ENCODE assay signal across 14 mouse cellular contexts in the genomic region with DNA sequence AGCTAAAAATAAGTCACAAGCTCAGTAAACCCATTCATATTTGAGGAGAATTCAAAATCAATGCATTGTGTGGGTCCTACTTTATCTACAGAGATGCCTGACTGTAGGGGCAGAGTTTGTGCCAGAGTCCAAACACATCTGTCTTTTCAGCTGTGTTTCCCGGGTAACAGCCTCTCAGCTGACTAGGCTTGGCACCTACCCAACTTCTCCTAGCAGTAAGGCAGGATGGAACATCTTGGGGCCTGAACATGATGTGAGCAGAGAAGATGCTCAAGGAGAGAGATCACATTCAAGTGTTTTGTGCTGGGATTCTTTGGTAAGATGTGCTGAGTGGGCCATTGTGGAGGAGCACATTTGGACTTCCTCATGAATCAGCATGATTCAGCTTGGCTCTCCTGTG.
DNase-seq lines count a peak whose midpoint lies in the region; ATAC-seq and TF ChIP-seq lines count a peak whose summit lies in the region.
"Had no signal": no experiment of that assay in that cellular context is flagged by ENCODE, and none has a peak within 500 bp of the region (broad histone marks: within the 10 kb centered on the region; RNA-seq: fewer than 3 reads in every experiment).

No protein-coding gene starts in this region.

- peak; percentile 52 for DNase-seq in hindbrain, postnatal 0 days (ENCODE audit: low spot score)
- DNase-seq in hindbrain, embryonic 11.5 days (ENCODE audit: low spot score): no peak
- peak; percentile 59 for DNase-seq in midbrain, embryonic 14.5 days
- peak; percentile 13 for DNase-seq in left cerebral cortex, adult 11 months (ENCODE audit: low spot score)
- DNase-seq in right cerebral cortex, postnatal 4 days: peak; percentile 16
- no peak for DNase-seq in thymus, postnatal 10 days (ENCODE audit: low spot score in 2 of 2)
- DNase-seq in cerebellum, adult 9-11 months: no peak
- DNase-seq: gastrocnemius, postnatal 10 days; kidney, adult 18-20 months had no signal

- no peak overlapping the region for H3K27ac ChIP-seq in hindbrain, postnatal 0 days
- no peak overlapping the region for H3K27ac ChIP-seq in hindbrain, embryonic 11.5 days (ENCODE audit: low read depth, low read length)
- H3K27ac ChIP-seq in midbrain, embryonic 14.5 days (replicated peaks; ENCODE audit: low read depth, low read length): no peak overlapping the region
- H3K27ac ChIP-seq in midbrain, embryonic 16.5 days (ENCODE audit: low read length): no peak overlapping the region
- H3K27ac ChIP-seq: embryonic facial prominence, embryonic 12.5 days; macrophage; neural tube, embryonic 12.5 days had no signal

- WGBS in hindbrain, postnatal 0 days: 40% methylated on average over 1 of the region's 1 CpGs
- WGBS in hindbrain, embryonic 11.5 days: 89% methylated on average over 1 of the region's 1 CpGs
- 81% methylated on average over 1 of the region's 1 CpGs for WGBS in midbrain, embryonic 14.5 days
- WGBS in midbrain, embryonic 16.5 days: 85% methylated on average over 1 of the region's 1 CpGs

- no peak overlapping the region for H3K4me2 ChIP-seq in hindbrain, postnatal 0 days (ENCODE audit: low read depth, low read length)
- H3K4me2 ChIP-seq in hindbrain, embryonic 11.5 days (replicated peaks; ENCODE audit: low read depth, low read length): no peak overlapping the region
- no peak overlapping the region for H3K4me2 ChIP-seq in midbrain, embryonic 14.5 days (ENCODE audit: low read length)
- H3K4me2 ChIP-seq in midbrain, embryonic 16.5 days (ENCODE audit: low read length): no peak overlapping the region
- H3K4me2 ChIP-seq: embryonic facial prominence, embryonic 12.5 days; liver, embryonic 11.5 days; neural tube, embryonic 12.5 days had no signal

- 0 out of 2 replicates have a peak, but pooled peaks cover 3% of the 10 kb centered on the region for H3K4me1 ChIP-seq in hindbrain, postnatal 0 days (ENCODE audit: insufficient read depth, low read length)
- no peaks in the 10 kb centered on the region for H3K4me1 ChIP-seq in hindbrain, embryonic 11.5 days (replicated peaks; ENCODE audit: control insufficient read depth, insufficient read depth, low read length)
- 0 out of 2 replicates have a peak, but pooled peaks cover 4% of the 10 kb centered on the region for H3K4me1 ChIP-seq in midbrain, embryonic 14.5 days (ENCODE audit: control insufficient read depth, insufficient read depth, low read length)
- no peaks in the 10 kb centered on the region for H3K4me1 ChIP-seq in midbrain, embryonic 16.5 days (ENCODE audit: control insufficient read depth, insufficient read depth, low read length)
- H3K4me1 ChIP-seq: embryonic facial prominence, embryonic 12.5 days; neural tube, embryonic 12.5 days had no signal

- no peaks in the 10 kb centered on the region for H3K36me3 ChIP-seq in hindbrain, postnatal 0 days (ENCODE audit: insufficient read depth, low read length)
- no peaks in the 10 kb centered on the region for H3K36me3 ChIP-seq in hindbrain, embryonic 11.5 days (ENCODE audit: control insufficient read depth, insufficient read depth, low read length)
- H3K36me3 ChIP-seq in midbrain, embryonic 14.5 days (ENCODE audit: control insufficient read depth, insufficient read depth, low read length): no peaks in the 10 kb centered on the region
- no peaks in the 10 kb centered on the region for H3K36me3 ChIP-seq in midbrain, embryonic 16.5 days (ENCODE audit: control insufficient read depth, insufficient read depth, low read length)
- H3K36me3 ChIP-seq: embryonic facial prominence, embryonic 12.5 days; neural tube, embryonic 12.5 days had no signal

- no peak overlapping the region for H3K9ac ChIP-seq in hindbrain, postnatal 0 days (replicated peaks; ENCODE audit: low read length)
- H3K9ac ChIP-seq in hindbrain, embryonic 11.5 days (ENCODE audit: low read depth, low read length): no peak overlapping the region
- H3K9ac ChIP-seq in midbrain, embryonic 14.5 days (replicated peaks; ENCODE audit: low read length): no peak overlapping the region
- no peak overlapping the region for H3K9ac ChIP-seq in midbrain, embryonic 16.5 days (ENCODE audit: low read depth, low read length)
- H3K9ac ChIP-seq: embryonic facial prominence, embryonic 12.5 days; neural tube, embryonic 12.5 days had no signal

- peak; percentile 45; the same call in 1 of the 2 replicates for ATAC-seq in hindbrain, postnatal 0 days
- ATAC-seq in hindbrain, embryonic 11.5 days (ENCODE audit: low FRiP score): no peak
- no peak for ATAC-seq in midbrain, embryonic 14.5 days (ENCODE audit: low FRiP score, low TSS enrichment)
- no peak for ATAC-seq in midbrain, embryonic 16.5 days

- no peaks in the 10 kb centered on the region for H3K9me3 ChIP-seq in hindbrain, postnatal 0 days (ENCODE audit: low read length)
- no peaks in the 10 kb centered on the region for H3K9me3 ChIP-seq in hindbrain, embryonic 11.5 days (ENCODE audit: control insufficient read depth, low read length)
- no peaks in the 10 kb centered on the region for H3K9me3 ChIP-seq in midbrain, embryonic 14.5 days (ENCODE audit: control insufficient read depth, low read length)
- H3K9me3 ChIP-seq in midbrain, embryonic 16.5 days (replicated peaks; ENCODE audit: control insufficient read depth, low read length, poor library complexity, severe bottlenecking): no peaks in the 10 kb centered on the region
- H3K9me3 ChIP-seq: embryonic facial prominence, embryonic 12.5 days; neural tube, embryonic 12.5 days had no signal

- no peak overlapping the region for H3K4me3 ChIP-seq in hindbrain, postnatal 0 days (ENCODE audit: low read length)
- no peak overlapping the region for H3K4me3 ChIP-seq in hindbrain, embryonic 11.5 days (ENCODE audit: low read depth, low read length)
- H3K4me3 ChIP-seq in midbrain, embryonic 14.5 days (replicated peaks; ENCODE audit: low read depth, low read length): no peak overlapping the region
- no peak overlapping the region for H3K4me3 ChIP-seq in midbrain, embryonic 16.5 days (ENCODE audit: low read depth, low read length)
- H3K4me3 ChIP-seq: embryonic facial prominence, embryonic 12.5 days; neural tube, embryonic 12.5 days had no signal

- no peak for TF ChIP-seq CTCF in hindbrain, postnatal 0 days (IDR thresholded peaks at IDR 0.05; ENCODE audit: low read depth)

- H3K27me3 ChIP-seq in hindbrain, postnatal 0 days (ENCODE audit: insufficient read depth, low read length): no peaks in the 10 kb centered on the region
- no peaks in the 10 kb centered on the region for H3K27me3 ChIP-seq in hindbrain, embryonic 11.5 days (ENCODE audit: control insufficient read depth, insufficient read depth, low read length)
- H3K27me3 ChIP-seq in midbrain, embryonic 14.5 days (ENCODE audit: control insufficient read depth, insufficient read depth, low read length): no peaks in the 10 kb centered on the region
- H3K27me3 ChIP-seq in midbrain, embryonic 16.5 days (ENCODE audit: control insufficient read depth, insufficient read depth, low read depth, low read length): no peaks in the 10 kb centered on the region
- H3K27me3 ChIP-seq: embryonic facial prominence, embryonic 12.5 days; neural tube, embryonic 12.5 days had no signal

Comparison
In these comparisons a context has a peak if more than half of its experiments do, and no peak if none do; other contexts are left out.
1. DNase-seq: peak in hindbrain, postnatal 0 days (single experiment), midbrain, embryonic 14.5 days (single experiment), left cerebral cortex, adult 11 months (single experiment) and right cerebral cortex, postnatal 4 days (single experiment); none in hindbrain, embryonic 11.5 days (single experiment), thymus, postnatal 10 days (0 of 2) and cerebellum, adult 9-11 months (single experiment).